Mouse (Mus musculus) olfactory bulb, adult 2 months (tissue): ENCODE measurements around the gene Myoz1. TPM values are rescaled to one million over a fixed set of nuclear protein-coding genes. Genes with fewer than 3 reads are reported as not detected.
A peak's percentile ranks its signal among the peaks of the same experiment; 100 is the strongest.

Experiments used
- H3K27ac ChIP-seq: fragments of 200-500 bp; 2 replicates; pipeline ENCODE4 v1.5.1; 2012; ENCODE audit warnings: low read depth, low read length; ENCODE audit not compliant: insufficient read depth
- H3K4me1 ChIP-seq: fragments of 200-500 bp; 2 replicates; pipeline ENCODE4 v1.6.1; 2012; ENCODE audit warnings: low read length; ENCODE audit not compliant: control insufficient read depth, insufficient read depth
- H3K4me3 ChIP-seq: fragments of 200-500 bp; 2 replicates; pipeline ENCODE4 v1.5.1; 2012; ENCODE audit warnings: mild to moderate bottlenecking, low read depth, low read length, moderate library complexity; ENCODE audit not compliant: insufficient read depth
- CTCF ChIP-seq: fragments of 200-500 bp; IDR thresholded peaks from 2 replicates; pipeline ENCODE4 v1.5.1; 2012; ENCODE audit warnings: low read depth, mild to moderate bottlenecking, low read length, moderate library complexity; ENCODE audit not compliant: insufficient read depth
- POLR2A ChIP-seq: fragments of 200-500 bp; IDR thresholded peaks from 2 replicates; pipeline ENCODE4 v1.6.1; 2012; ENCODE audit warnings: mild to moderate bottlenecking, low read depth, low read length, moderate library complexity; ENCODE audit not compliant: insufficient read depth
- WGBS: fragments of 180-500 bp; shearing (Covaris S2); methylation state at CpG from one replicate; pipeline ENCODE4 v1.1.7; 2018; 5-methylcytosine and 5-hydroxymethylcytosine counted together
- polyA plus RNA-seq: library from polyadenylated mRNA; stranded (reverse); fragments of >200 nt; gene quantifications from 2 replicates; pipeline ENCODE4 v1.2.4, GENCODE M21; 2012; ENCODE audit warnings: low replicate concordance; ENCODE audit not compliant: missing spikeins, insufficient read depth, insufficient read length

Myoz1 gene
- polyA plus RNA-seq, 1 experiment = not detected

DNA sequence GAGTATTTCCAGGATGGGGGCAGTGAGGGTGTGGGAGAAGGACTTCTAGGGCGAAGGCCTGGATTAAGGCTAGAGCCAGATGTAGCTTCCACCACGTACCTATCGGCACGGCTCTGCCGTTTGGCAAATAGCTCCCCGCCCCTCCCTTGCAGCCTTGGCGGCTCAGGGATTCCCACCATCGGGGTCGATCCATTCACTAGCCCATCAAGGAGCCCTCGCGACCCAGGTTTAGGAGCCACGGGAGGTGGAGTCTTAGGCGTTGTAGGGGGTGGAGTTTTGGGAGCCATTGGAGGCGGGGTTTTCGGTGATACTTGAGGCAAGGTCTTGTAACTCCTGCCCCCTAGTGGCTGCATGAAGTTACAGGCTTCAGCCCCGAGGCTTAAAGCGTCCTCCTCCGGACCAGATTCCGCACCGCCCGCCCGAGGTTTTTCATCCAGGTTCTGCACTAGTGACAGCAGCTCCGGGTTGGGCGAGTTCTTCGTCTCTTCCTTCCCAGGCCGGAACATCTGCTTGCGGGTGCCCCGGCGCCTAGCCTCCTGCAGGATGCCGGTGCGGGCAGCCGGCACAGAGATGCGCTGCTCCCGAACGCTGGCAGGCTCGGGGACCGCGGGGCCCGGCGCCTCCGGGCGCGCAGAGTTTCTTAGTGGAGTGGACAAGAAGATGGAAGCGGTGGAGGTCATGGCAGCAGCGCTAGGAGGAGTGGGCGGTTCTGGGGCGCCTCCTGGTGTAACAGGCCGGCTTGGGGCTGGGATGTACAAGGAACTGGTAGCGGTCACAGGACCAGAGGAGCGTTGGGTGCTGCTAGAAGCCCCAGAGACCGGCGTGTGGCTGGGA lies 4.7 kb upstream of the Myoz1 start:
- peak; percentile 58 for TF ChIP-seq CTCF
- peak; percentile 17; the same call in 1 of the 2 replicates for TF ChIP-seq POLR2A
- WGBS = under 1% methylated on average over 52 of the region's 52 CpGs
- peaks cover 20% of the 10 kb centered on the region for H3K4me1 ChIP-seq
- peak overlapping the region; percentile 78 for H3K4me3 ChIP-seq
- peak overlapping the region; percentile 68 for H3K27ac ChIP-seq

DNA sequence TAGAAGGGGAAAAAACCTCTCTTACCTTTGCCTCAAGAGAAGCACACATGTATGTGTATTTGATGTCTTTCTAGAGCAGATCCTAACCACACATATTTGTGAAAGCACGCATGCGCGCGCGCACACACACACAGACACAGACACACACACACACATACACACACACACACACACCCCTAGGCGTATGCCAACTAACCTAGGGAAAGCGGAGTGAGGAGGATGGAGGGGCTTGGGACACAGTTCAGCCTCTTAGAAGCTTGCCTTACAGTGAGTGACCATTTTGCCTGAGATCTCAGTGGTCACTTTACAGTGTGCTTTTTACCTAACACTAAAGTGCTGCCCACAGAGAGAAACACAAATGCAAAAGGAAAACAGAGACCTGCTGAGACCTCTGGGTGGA lies 3.3 kb upstream of the Myoz1 start:
- Histone ChIP-seq H3K4me3 (no peak overlapping the region), H3K27ac (no peak overlapping the region), H3K4me1 (peaks cover 20% of the 10 kb centered on the region)
- TF ChIP-seq POLR2A (no peak), CTCF (no peak)
- WGBS = 97% methylated on average over 7 of the region's 7 CpGs

DNA sequence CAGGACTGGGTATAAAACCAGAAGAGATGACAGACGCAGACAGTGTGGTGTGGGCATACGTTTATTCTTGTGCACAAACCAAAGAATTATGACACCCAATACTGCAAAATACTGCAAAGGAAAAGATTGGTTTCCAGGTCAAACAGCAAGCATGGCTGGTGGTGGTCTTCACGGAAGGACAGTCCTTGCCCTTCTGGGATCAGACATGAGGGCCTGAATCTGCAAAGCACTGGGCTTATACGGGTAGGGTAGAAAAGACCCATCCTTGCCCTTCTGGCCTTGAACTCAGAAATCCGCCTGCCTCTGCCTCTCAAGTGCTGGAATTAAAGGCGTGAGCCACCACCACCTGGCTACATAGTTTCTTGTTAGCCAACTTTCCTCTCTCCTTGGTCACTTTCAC lies 2.6 kb upstream of the Myoz1 start:
- WGBS = 93% methylated on average over 6 of the region's 6 CpGs
- TF ChIP-seq POLR2A (no peak), CTCF (no peak)
- Histone ChIP-seq H3K27ac (no peak overlapping the region), H3K4me3 (no peak overlapping the region), H3K4me1 (peaks cover 14% of the 10 kb centered on the region)

DNA sequence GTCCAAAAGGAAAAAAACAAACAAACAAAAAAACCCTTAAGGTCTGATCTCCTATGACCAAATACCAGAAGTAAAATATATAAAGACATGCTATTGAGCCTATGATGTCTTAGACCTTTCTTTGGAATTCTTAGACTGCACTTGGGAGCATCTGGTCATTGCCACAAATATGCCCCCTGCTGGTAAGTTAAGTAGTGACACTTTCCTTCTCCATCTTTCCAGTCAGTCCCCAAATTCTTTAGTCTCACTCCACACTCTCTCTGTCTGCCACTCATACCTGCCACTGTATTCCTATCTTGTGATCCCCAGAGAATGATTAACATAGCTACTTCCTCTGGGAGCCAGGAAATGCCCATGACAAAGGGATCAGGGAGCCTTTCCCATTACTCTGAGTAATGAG lies 2.0 kb upstream of the Myoz1 start:
- TF ChIP-seq POLR2A (no peak), CTCF (no peak)
- Histone ChIP-seq H3K4me3 (no peak overlapping the region), H3K27ac (no peak overlapping the region), H3K4me1 (peaks cover 14% of the 10 kb centered on the region)

DNA sequence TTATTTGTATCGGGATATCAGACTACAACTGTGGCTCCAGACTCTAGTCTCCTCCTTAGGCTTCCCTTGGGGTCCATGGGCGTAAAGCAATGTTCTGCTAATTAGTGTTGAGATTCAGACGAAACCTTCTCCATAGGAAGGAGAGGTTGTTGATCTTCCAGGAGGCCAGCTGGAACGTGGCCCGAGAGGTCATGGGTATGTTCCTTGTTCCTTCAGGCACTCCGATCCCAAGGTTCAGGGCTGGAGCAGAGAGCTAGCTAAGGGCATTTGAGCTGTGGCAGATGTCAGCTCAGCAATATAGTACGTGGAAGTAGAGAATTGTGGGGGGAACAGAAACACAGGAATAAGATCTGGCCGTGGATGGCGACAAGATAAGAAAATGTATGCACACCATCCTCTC lies 609 bp downstream of the Myoz1 start:
- no peak overlapping the region for H3K4me3 ChIP-seq
- no peak overlapping the region for H3K27ac ChIP-seq
- no peak for TF ChIP-seq POLR2A
- TF ChIP-seq CTCF = no peak
- WGBS = 87% methylated on average over 9 of the region's 9 CpGs
- peaks cover 5% of the 10 kb centered on the region for H3K4me1 ChIP-seq

DNA sequence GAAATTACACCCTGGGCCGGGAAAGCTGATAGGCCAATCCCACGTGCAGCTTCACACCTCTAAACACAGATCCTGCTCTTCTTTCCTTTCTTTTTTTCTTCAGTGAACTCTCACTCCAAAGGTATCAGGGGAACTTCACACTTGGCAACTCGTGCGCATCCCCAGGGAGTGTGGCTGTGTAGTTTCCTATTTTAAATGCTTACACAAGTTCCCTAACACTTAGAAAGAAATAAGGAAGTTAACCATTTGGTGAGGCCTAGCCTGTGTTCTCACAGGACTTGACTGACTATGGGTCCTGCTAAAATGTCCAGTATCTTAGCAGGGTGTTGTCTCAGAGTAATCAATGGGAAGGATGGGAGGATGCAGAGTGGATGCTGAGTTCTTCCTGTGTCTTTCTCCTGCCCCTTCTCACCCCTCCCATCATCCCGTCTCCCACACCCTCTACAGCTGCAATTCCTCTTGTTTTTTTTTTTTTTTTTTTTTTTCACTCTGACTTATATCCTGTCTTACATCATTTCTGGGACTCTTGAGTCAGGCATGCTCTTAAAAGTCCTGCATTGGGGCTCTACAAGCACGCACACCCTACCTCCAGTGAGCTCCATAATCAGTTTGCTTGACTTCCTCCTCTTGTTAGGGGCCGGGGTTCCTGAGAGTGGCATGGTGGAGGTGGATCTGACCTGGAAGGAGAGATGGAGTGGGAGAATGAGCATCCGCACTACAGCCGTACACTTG lies 1.5 kb downstream of the Myoz1 start:
- H3K27ac ChIP-seq = no peak overlapping the region
- TF ChIP-seq POLR2A = no peak
- TF ChIP-seq CTCF = no peak
- H3K4me3 ChIP-seq = no peak overlapping the region
- WGBS = 80% methylated on average over 9 of the region's 9 CpGs
- no peaks in the 10 kb centered on the region for H3K4me1 ChIP-seq

DNA sequence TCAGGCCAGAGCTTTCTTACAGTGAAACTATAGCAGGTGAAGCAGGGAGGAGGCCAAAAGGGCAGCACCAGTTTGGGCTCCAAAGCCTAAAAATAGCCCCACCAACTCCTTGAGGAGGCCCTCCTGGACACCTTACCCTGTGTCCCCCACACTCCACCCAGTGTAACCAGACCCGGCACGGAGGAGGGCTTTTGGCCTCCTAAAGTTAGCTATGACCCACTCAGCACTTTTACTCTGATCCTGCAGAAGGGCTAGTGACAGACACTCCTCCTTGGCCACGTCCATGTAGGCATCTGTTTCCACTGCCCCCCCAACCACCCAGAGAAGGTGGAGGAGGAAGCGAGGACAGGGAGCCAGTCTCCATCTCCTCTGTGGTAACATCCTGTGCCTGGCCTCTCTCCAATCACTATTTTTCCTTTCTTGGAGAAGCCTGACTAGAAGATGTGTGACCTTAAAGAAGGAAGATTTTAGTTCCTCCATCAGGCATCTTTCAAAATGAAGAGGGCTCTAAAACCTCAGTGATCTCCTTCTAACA lies 4.6 kb downstream of the Myoz1 start:
- Histone ChIP-seq H3K4me3 (no peak overlapping the region), H3K4me1 (no peaks in the 10 kb centered on the region), H3K27ac (no peak overlapping the region)
- WGBS = 76% methylated on average over 4 of the region's 4 CpGs
- TF ChIP-seq POLR2A (no peak), CTCF (no peak)

DNA sequence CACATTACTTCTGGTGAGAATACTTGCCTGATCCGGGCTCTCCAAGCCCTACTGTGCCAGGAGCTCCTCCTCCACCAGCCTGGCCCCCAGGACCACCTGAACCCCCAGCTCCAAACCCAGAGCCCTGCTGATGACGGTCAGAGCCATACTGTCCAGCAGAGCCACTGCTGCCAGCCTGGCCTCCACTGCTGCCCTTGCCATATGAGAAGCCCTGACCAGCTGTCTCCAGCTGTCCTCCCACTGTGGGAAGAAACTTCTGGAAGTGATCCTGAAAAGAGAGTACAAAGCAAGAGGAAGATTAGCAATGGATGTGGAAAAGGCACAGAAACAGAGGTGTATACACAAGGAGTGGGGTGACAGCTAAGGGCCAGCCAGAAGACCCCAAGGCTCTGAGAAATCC lies 5.3 kb downstream of the Myoz1 start:
- H3K27ac ChIP-seq = no peak overlapping the region
- H3K4me1 ChIP-seq = no peaks in the 10 kb centered on the region
- TF ChIP-seq CTCF (no peak), POLR2A (no peak)
- 88% methylated on average over 2 of the region's 2 CpGs for WGBS
- H3K4me3 ChIP-seq = no peak overlapping the region

DNA sequence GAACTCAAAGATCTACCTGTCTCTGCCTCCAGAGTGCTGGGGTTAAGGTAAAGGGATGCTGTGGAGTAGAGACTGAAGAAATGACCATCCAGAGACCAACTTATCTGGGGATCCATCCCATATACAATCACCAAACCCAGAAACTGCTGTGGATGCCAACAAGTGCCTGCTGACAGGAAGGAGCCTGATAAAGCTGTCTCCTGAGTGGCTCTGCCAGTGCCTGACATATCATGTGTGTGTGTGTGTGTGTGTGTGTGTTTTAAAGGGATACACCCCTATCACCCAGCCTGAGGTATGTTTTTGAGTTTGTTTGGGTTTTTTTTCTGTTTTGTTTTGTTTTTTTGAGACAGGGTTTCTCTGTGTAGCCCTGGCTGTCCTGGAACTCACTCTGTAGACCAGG lies 10.0 kb downstream of the Myoz1 start:
- no peak for TF ChIP-seq CTCF
- H3K4me1 ChIP-seq = no peaks in the 10 kb centered on the region

DNA sequence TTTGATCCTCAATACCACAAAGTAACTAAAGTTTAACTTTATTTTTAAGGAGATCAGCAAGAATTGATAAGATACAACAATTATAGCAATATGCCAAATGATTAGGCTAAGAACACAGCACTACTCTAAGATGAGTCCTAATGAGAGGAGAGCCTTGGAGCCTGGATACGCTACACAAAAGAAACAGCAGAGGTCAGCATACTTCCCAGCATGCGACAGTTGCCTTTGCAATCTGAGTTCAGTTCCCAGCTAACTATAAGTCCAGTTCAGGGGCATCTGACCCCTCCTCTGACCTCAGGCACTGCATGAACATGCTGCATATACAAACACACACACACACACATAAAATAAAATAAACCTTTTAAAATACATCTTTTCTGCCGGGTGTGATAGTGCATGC lies 10.8 kb downstream of the Myoz1 start:
- 47% methylated on average over 3 of the region's 3 CpGs for WGBS
- TF ChIP-seq POLR2A = no peak
- no peak for TF ChIP-seq CTCF
- no peaks in the 10 kb centered on the region for H3K4me1 ChIP-seq
- H3K27ac ChIP-seq = no peak overlapping the region
- no peak overlapping the region for H3K4me3 ChIP-seq

More for the DNA sequence above, 10.0 kb downstream of the Myoz1 start:
- H3K27ac ChIP-seq = no peak overlapping the region
- no peak overlapping the region for H3K4me3 ChIP-seq
